Mouse (Mus musculus) neural tube, embryonic 15.5 days (tissue): ENCODE measurements around the gene Ugt1a8. TPM values are rescaled to one million over a fixed set of nuclear protein-coding genes. Genes with fewer than 3 reads are reported as not detected.
"Not testable (repeated sequence)": the region's sequence is repeated elsewhere in the genome, so short reads cannot be mapped to it uniquely, and the experiment has no call there.

Source experiments
- ATAC-seq: fragments of 200-750 bp; cut with Nextera tagmentation; 2 replicates; pipeline ENCODE4 v1.8.0; 2017; ENCODE audit warnings: mild to moderate bottlenecking, moderate TSS enrichment, moderate library complexity; ENCODE audit not compliant: low FRiP score
- H3K27ac ChIP-seq: fragments of 300-500 bp; sonication (generic); replicated peaks from 2 replicates; pipeline ENCODE4 v1.5.1; 2015; ENCODE audit warnings: mild to moderate bottlenecking, inconsistent platforms
- H3K27me3 ChIP-seq: fragments of 300-500 bp; sonication (generic); replicated peaks from 2 replicates; pipeline ENCODE4 v1.6.1; 2015; ENCODE audit warnings: inconsistent platforms
- H3K36me3 ChIP-seq: fragments of 300-500 bp; sonication (generic); 2 replicates; pipeline ENCODE4 v1.6.1; 2015; ENCODE audit warnings: inconsistent platforms
- H3K4me1 ChIP-seq: fragments of 300-500 bp; sonication (generic); 2 replicates; pipeline ENCODE4 v1.6.1; 2015; ENCODE audit warnings: inconsistent platforms
- H3K4me2 ChIP-seq: fragments of 300-500 bp; sonication (generic); 2 replicates; pipeline ENCODE4 v1.6.1; 2015; ENCODE audit warnings: inconsistent platforms, mild to moderate bottlenecking, moderate library complexity
- H3K4me3 ChIP-seq: fragments of 300-500 bp; sonication (generic); replicated peaks from 2 replicates; pipeline ENCODE4 v1.5.1; 2015; ENCODE audit warnings: mild to moderate bottlenecking, inconsistent platforms
- H3K9ac ChIP-seq: fragments of 300-500 bp; sonication (generic); replicated peaks from 2 replicates; pipeline ENCODE4 v1.6.1; 2015; ENCODE audit warnings: mild to moderate bottlenecking, inconsistent platforms
- H3K9me3 ChIP-seq: fragments of 300-500 bp; sonication (generic); replicated peaks from 2 replicates; pipeline ENCODE4 v1.6.1; 2016; ENCODE audit warnings: inconsistent platforms
- WGBS: fragments of 180-500 bp; shearing (Covaris S2); methylation state at CpG from one replicate; pipeline ENCODE4 v1.1.7; 2015; ENCODE audit warnings: mixed read lengths; 5-methylcytosine and 5-hydroxymethylcytosine counted together
- polyA plus RNA-seq: library from polyadenylated mRNA; unstranded; fragments of >200 nt; fragmentation: Nextera tagmentation; extraction: Ambion mirVana; gene quantifications from 2 replicates; pipeline ENCODE4 v1.2.1, GENCODE M21; 2015

Ugt1a8 gene
- polyA plus RNA-seq, 1 experiment from 2014 or later = not detected

DNA sequence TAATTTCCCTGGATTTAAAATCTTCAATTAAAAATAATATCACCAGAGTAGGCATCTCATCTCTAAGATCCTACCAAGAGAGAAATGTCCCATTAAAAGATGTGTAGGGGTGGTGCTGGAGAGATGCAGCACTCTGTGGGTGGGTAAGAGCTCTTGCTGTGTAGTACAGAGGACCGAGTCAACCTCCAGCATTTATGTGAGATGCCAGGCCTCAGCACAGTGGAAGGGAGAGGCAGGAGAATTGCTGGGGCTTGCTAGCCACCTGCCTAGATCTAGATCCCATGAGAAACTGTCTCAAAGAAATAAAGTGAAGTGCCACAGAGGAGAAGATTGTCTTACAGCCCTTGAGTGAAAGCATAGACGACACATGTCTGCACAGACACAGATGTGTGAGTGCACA is 128.9 kb downstream of the Ugt1a8 start:
- H3K9me3 ChIP-seq = peaks cover 57% of the 10 kb centered on the region
- no peak for ATAC-seq
- no peaks in the 10 kb centered on the region for H3K36me3 ChIP-seq
- WGBS = 61% methylated on average over 2 of the region's 2 CpGs
- no peaks in the 10 kb centered on the region for H3K27me3 ChIP-seq
- H3K4me3 ChIP-seq = no peak overlapping the region
- no peak overlapping the region for H3K4me2 ChIP-seq
- H3K9ac ChIP-seq = no peak overlapping the region
- H3K4me1 ChIP-seq = no peaks in the 10 kb centered on the region
- no peak overlapping the region for H3K27ac ChIP-seq

DNA sequence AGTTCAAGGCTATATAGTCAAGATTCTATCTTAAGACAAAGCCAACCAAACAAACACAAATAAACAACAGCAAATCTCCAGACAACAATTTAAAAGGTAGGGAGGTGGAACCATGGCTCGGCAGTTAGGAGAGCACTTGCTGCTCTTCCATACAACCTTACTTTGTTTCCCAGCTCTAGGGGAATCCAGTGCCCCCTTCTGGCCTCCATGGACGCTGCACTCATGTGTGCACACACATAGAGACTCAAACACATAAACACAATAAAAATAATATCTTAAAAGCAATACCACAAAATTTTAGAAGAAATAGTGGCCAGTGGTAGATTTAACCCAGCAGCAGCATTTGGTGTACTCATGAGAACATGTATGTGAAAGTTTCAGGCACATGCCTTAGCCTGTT is 129.5 kb downstream of the Ugt1a8 start:
- H3K27me3 ChIP-seq = no peaks in the 10 kb centered on the region
- no peak for ATAC-seq
- H3K4me2 ChIP-seq = no peak overlapping the region
- H3K4me3 ChIP-seq = no peak overlapping the region
- H3K9ac ChIP-seq = no peak overlapping the region
- H3K27ac ChIP-seq = no peak overlapping the region
- WGBS = 63% methylated on average over 2 of the region's 2 CpGs
- H3K9me3 ChIP-seq = peaks cover 54% of the 10 kb centered on the region
- H3K4me1 ChIP-seq = no peaks in the 10 kb centered on the region
- no peaks in the 10 kb centered on the region for H3K36me3 ChIP-seq

DNA sequence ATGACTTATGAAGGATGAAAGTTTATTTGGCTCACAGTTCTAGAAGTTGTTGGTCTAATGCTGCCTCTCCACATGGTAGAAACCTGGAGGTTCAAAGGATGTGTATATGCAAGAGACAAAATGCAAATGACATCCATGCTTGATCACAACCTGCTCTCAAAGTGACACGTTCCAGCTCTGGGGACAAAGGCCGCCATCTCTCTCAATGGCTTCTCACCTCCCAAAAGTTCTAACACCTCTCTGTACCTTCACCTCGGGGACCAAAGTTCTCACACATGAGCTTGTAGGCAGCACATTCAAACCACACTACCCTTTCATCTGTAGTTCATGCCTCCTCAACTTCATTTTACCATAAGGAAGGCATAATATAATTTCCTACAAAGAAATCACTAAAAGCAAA is 130.0 kb downstream of the Ugt1a8 start:
- H3K4me1 ChIP-seq = no peaks in the 10 kb centered on the region
- H3K9ac ChIP-seq = no peak overlapping the region
- no peak overlapping the region for H3K4me2 ChIP-seq
- H3K36me3 ChIP-seq = no peaks in the 10 kb centered on the region
- peaks cover 51% of the 10 kb centered on the region for H3K9me3 ChIP-seq
- 48% methylated on average over 3 of the region's 3 CpGs for WGBS
- no peak overlapping the region for H3K4me3 ChIP-seq
- ATAC-seq = no peak
- no peak overlapping the region for H3K27ac ChIP-seq
- H3K27me3 ChIP-seq = no peaks in the 10 kb centered on the region

DNA sequence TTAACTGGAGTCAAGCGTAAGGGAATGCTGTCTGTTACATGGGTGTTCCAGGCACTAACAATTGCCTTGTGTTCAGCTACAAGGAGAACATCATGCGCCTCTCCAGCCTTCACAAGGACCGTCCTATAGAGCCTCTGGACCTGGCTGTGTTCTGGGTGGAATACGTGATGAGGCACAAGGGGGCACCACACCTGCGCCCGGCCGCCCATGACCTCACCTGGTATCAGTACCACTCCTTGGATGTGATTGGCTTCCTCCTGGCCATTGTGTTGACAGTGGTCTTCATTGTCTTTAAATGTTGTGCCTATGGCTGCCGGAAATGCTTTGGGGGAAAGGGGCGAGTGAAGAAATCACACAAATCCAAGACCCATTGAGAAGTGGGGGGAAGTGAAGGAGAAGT is 130.4 kb downstream of the Ugt1a8 start:
- Histone ChIP-seq H3K36me3 (no peaks in the 10 kb centered on the region), H3K9ac (no peak overlapping the region), H3K27ac (no peak overlapping the region), H3K4me1 (no peaks in the 10 kb centered on the region), H3K4me3 (no peak overlapping the region), H3K9me3 (peaks cover 47% of the 10 kb centered on the region), H3K4me2 (no peak overlapping the region), H3K27me3 (no peaks in the 10 kb centered on the region)
- WGBS = 77% methylated on average over 9 of the region's 9 CpGs
- ATAC-seq = no peak

DNA sequence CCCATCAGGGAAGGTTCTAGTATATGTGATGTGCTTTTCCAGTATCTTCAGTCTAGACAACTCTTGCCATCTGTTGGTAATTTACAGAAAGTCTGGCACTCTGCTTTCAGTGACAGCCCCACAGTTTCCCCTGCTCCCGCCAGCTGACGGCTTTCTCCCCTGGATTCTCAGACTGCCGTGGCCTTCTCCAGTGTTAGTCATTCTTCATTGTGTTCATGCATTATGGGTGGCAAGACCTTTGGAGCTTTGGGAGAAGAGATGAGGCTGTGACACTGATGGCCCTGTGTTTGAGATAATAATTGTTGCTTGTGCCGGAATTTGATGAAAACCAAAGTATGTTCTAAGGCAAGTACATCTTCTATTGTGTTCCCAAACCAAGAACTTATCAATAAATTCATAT is 131.0 kb downstream of the Ugt1a8 start:
- 54% methylated on average over 4 of the region's 4 CpGs for WGBS
- ATAC-seq = no peak

DNA sequence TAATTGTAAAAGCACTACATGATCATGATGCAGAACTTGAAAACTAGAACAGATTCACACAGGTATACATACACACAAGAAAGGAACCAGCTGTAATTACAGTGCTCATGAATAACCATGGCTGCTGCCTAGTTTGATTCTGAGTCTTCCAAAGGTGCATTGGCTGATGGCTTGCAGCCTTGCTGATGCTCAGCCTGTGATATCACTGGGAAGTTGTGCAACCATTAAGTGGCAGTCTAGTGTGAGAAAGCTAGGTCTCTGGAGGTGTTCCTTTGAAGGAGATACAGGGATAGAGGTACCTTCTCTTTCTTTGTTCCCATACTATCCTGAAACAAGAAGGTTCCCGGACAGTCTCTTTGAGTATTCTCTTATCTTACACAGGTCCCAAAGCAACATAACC is 131.4 kb downstream of the Ugt1a8 start:
- WGBS = 20% methylated on average over 1 of the region's 1 CpGs
- no peaks in the 10 kb centered on the region for H3K4me1 ChIP-seq
- no peak overlapping the region for H3K4me3 ChIP-seq

More for the DNA sequence above, 131.0 kb downstream of the Ugt1a8 start:
- Histone ChIP-seq H3K36me3 (no peaks in the 10 kb centered on the region), H3K27me3 (no peaks in the 10 kb centered on the region), H3K9me3 (peaks cover 41% of the 10 kb centered on the region), H3K4me3 (no peak overlapping the region), H3K4me1 (no peaks in the 10 kb centered on the region), H3K9ac (no peak overlapping the region), H3K27ac (no peak overlapping the region), H3K4me2 (no peak overlapping the region)

DNA sequence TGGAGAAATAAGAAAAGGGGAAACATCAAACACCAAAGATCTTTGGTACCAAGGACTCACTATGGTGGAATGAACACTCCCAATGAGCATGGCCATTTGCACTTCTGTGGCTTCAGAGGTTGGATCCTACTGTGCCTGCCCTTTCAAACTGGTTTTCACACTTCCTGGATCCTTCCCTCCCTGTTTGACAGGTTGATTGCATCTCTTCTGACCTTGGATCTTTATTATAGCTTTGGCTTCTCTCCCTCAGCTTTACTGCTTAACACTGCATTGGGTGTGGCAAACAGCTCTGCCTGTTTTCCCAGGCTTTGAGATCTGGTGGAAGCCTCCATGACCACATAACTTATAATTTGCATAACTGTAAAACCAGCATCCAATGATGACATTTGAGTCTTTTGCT is 132.7 kb downstream of the Ugt1a8 start:
- Histone ChIP-seq H3K27me3 (no peaks in the 10 kb centered on the region), H3K9me3 (peaks cover 27% of the 10 kb centered on the region), H3K9ac (no peak overlapping the region), H3K4me1 (no peaks in the 10 kb centered on the region), H3K4me3 (no peak overlapping the region), H3K36me3 (no peaks in the 10 kb centered on the region), H3K4me2 (no peak overlapping the region), H3K27ac (no peak overlapping the region)
- ATAC-seq = no peak

More for the DNA sequence above, 131.4 kb downstream of the Ugt1a8 start:
- ATAC-seq = no peak
- H3K27me3 ChIP-seq = no peaks in the 10 kb centered on the region
- H3K9ac ChIP-seq = no peak overlapping the region
- H3K27ac ChIP-seq = no peak overlapping the region
- no peaks in the 10 kb centered on the region for H3K36me3 ChIP-seq
- peaks cover 37% of the 10 kb centered on the region for H3K9me3 ChIP-seq
- no peak overlapping the region for H3K4me2 ChIP-seq

DNA sequence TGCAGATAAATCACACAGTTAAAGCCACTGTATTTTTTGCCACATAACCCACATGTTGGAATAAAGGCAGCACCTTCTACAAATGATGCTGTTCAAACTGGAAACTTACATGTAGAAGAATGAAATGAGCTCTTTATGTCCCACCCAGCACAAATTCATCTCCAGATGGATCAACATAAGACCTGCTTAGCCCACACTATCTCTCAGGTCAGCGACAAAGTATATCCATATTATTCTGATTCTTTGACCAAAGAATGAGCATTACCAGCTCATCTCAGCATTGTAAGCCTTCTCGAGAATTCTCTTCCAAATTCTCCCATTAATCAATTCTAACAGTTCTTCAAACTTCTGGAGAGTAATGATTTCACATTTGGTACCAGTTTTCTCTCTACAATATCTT is 134.6 kb downstream of the Ugt1a8 start:
- Histone ChIP-seq H3K4me1 (no peaks in the 10 kb centered on the region), H3K36me3 (no peaks in the 10 kb centered on the region), H3K4me2 (no peak overlapping the region), H3K4me3 (no peak overlapping the region), H3K9ac (no peak overlapping the region), H3K9me3 (peaks cover 29% of the 10 kb centered on the region), H3K27me3 (no peaks in the 10 kb centered on the region), H3K27ac (no peak overlapping the region)
- 56% methylated on average over 2 of the region's 2 CpGs for WGBS
- ATAC-seq = no peak

DNA sequence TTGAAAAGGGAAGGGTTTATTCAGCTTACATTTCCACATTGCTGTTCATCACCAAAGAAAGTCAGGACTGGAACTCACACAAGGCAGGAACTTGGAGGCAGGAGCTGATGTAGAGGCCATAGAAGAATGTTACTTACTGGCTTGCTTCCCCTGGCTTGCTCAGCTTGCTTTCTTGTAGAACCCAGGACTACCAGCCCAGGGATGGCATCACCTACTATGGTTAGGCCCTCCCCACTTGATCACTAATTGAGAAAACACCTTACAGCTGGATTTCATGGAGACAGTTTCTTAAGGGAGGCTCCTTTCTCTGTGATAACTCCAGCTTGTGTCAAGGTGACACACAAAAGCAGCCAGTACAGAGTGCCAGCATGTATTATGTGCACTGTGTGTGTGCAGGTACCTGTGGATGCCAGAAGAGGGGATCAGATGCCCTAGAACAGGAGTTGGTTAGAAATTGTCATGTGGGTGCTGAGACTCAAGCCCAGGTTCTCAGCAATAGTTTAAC is 135.4 kb downstream of the Ugt1a8 start:
- not testable (repeated sequence) for H3K36me3 ChIP-seq, H3K4me3 ChIP-seq, ATAC-seq, H3K4me1 ChIP-seq, H3K27me3 ChIP-seq, H3K27ac ChIP-seq, H3K9ac ChIP-seq, H3K4me2 ChIP-seq
- peaks cover 33% of the 10 kb centered on the region for H3K9me3 ChIP-seq

DNA sequence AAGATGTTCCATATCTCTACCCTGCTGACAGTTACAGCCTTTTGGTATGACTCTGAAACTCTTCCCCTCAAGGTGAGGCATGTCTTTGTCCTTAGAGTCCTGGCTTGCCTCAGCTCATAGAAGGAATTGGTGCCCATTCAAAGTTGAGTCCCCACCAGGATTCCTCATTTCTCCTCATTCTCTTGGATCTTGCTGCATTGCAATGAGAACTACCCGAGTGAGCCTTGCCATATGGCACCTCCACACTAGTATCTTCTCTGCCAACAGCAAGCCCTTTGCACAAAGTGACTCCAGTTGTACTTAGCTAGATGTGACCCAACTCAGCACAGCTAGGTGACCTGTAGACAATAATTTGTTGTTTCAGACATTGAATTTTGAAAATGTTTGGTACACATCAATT is 136.0 kb downstream of the Ugt1a8 start:
- Histone ChIP-seq H3K27me3 (no peaks in the 10 kb centered on the region), H3K4me3 (no peak overlapping the region), H3K4me1 (no peaks in the 10 kb centered on the region), H3K9me3 (peaks cover 38% of the 10 kb centered on the region), H3K27ac (no peak overlapping the region), H3K4me2 (no peak overlapping the region), H3K9ac (no peak overlapping the region), H3K36me3 (no peaks in the 10 kb centered on the region)
- WGBS = 58% methylated on average over 1 of the region's 1 CpGs
- ATAC-seq = no peak

DNA sequence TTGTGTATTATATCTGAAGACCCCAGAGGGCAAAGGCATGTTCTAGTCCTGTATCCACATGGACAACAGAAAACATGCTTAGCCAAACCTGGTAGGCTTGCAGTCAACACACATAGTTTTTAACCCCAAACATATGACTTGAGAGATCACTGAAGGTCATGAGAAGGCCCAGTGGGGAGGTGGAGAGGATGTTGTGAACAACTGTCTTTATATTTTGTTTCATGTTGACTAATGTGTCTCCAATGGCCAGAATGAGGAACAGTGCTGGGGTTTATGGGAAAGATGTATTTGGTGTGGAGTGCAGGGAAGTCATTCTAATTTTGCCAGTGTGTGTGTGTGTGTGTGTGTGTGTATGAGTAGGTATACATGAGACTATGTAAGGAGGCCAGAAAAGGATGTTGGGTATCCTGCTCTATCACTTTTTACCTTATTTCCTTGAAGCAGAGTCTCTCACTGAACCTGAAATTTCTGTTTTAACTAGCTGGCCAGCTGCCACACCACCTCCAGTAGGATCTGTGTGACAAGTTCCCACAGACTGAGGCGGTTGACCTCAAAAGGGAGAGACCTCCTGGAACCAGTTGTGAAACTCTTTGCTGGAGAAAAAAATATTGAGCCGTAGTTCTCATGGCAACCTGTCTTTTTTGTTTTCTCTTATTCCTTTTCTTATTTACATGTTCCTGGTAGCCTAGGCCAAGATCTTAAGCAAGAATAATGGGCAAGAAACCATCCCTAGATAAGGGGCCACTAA is 136.6 kb downstream of the Ugt1a8 start:
- Histone ChIP-seq H3K4me3 (no peak overlapping the region), H3K4me1 (no peaks in the 10 kb centered on the region), H3K9ac (no peak overlapping the region), H3K27ac (no peak overlapping the region), H3K27me3 (no peaks in the 10 kb centered on the region), H3K4me2 (no peak overlapping the region), H3K9me3 (peaks cover 44% of the 10 kb centered on the region), H3K36me3 (no peaks in the 10 kb centered on the region)
- WGBS = 70% methylated on average over 2 of the region's 2 CpGs
- ATAC-seq = no peak

DNA sequence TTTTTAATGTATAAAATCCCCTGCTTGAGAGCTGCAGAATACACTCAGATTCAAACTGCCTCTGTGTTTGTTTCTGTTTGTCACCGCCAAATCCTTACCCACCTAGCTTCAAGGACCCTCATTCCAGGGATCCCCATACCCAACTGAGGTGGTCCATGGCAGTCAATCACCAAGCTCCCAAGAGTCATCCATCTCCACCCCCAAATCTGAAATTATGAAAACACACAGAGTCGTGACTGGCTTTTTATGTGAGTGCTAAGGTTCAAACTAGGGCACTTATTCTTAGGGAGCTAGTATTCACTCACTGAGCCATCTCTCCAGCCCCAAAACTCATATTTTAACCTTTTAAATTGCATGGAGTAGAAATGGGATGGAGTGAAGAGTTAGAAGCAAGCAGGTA is 137.7 kb downstream of the Ugt1a8 start:
- H3K4me1 ChIP-seq = not testable (repeated sequence)
- WGBS = 41% methylated on average over 2 of the region's 2 CpGs

More for the DNA sequence above, 137.7 kb downstream of the Ugt1a8 start:
- peaks cover 55% of the 10 kb centered on the region for H3K9me3 ChIP-seq
- H3K9ac ChIP-seq, H3K36me3 ChIP-seq, H3K27me3 ChIP-seq, ATAC-seq, H3K4me3 ChIP-seq, H3K27ac ChIP-seq, H3K4me2 ChIP-seq: not testable (repeated sequence)
